Comparison of ENCODE assay signal across 11 mouse cellular contexts in the genomic region with DNA sequence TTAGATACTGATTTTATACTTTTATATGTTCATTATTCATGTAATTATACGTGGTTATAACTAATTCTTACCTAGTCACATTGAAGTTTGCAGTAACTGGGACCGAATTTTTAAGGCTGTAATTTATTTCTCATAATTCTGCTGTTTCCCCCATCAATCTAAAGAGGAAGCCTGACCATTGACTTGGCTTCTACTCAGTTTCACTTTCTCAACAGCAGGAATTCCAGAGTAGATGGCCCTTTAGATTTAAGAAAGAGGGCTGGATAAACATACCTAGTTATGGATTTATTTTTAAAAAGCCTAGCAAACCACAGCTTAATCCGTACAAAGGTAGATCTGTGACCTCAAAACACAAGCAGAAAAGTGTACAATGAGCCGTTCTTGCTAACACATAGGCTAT. TPM values are rescaled to one million over a fixed set of nuclear protein-coding genes. Genes with fewer than 3 reads are reported as not detected.
DNase-seq lines count a peak whose midpoint lies in the region; ATAC-seq and TF ChIP-seq lines count a peak whose summit lies in the region.
"Had no signal": no experiment of that assay in that cellular context is flagged by ENCODE, and none has a peak within 500 bp of the region (broad histone marks: within the 10 kb centered on the region; RNA-seq: fewer than 3 reads in every experiment).

No protein-coding gene starts in this region.

- intact Hi-C loops in left cerebral cortex, adult 2 months (cut with DNase I) = loop anchor here (2.0 kb wide), 1 partner anchor 100 kb away; no protein-coding TSS in a partner anchor

- H3K4me3 ChIP-seq in left cerebral cortex, adult 2 months = no peak overlapping the region

- DNase-seq in cerebellum, adult 9-10 months = peak; percentile 19
- no peak for DNase-seq in cerebellum, postnatal 14 days
- no peak for DNase-seq in left cerebral cortex, adult 2 months (ENCODE audit: extremely low spot score in 1 of 2, low spot score in 2 of 2)
- DNase-seq in left cerebral cortex, adult 18-20 months (ENCODE audit: low spot score in 2 of 2) = no peak
- peak; percentile 50 for DNase-seq in 416B (ENCODE audit: low read depth)
- DNase-seq in adrenal gland, adult 8-10 months = no peak
- DNase-seq in left cerebral cortex, adult 8-10 months (ENCODE audit: low spot score in 2 of 2) = no peak
- DNase-seq: retina, postnatal 1 day; thymus, postnatal 14 days had no signal

- ATAC-seq in megakaryocyte, adult 5-6 weeks (ENCODE audit: poor library complexity, severe bottlenecking) = 0 out of 2 replicates have a peak, but pooled peaks have one; percentile 23

- no peak for TF ChIP-seq CTCF in left cerebral cortex, adult 2 months (IDR thresholded peaks at IDR 0.05)

- peak overlapping the region; percentile 81; the same call in 1 of the 2 replicates for H3K27ac ChIP-seq in left cerebral cortex, adult 2 months
- H3K27ac ChIP-seq: liver, embryonic 12.5 days had no signal

RNA-seq across cellular contexts. Expression of a gene that starts 9.8 kb away (rescaled TPM):
- total RNA-seq in left cerebral cortex, adult 2 months (2021) = 10 to 100 TPM; 23.0 to 28.5 TPM
- 10 to 100 TPM; 20.1 to 23.6 TPM for total RNA-seq in left cerebral cortex, adult 18-20 months (2021)
- 9.1 and 9.7 TPM in 2 replicates for total RNA-seq in megakaryocyte, adult 5-6 weeks (2015)
- total RNA-seq in megakaryocyte, adult 5-6 weeks (2017) = 6.9 and 7.0 TPM in 2 replicates
- total RNA-seq in adrenal gland, adult 8-10 months (2022) = 10 to 100 TPM; 12.2 to 21.3 (median 14.4) TPM
- total RNA-seq in left cerebral cortex, adult 8-10 months (2022) = 10 to 100 TPM; 25.2 to 28.3 (median 27.6) TPM

Comparison
In these comparisons a context has a peak if more than half of its experiments do, and no peak if none do; other contexts are left out.
1. DNase-seq: peak in cerebellum, adult 9-10 months (single experiment) and 416B (single experiment); none in cerebellum, postnatal 14 days (0 of 2), left cerebral cortex, adult 2 months (0 of 2), left cerebral cortex, adult 18-20 months (0 of 2), adrenal gland, adult 8-10 months (single experiment) and left cerebral cortex, adult 8-10 months (0 of 2).